Mouse (Mus musculus) ES-Bruce4 (cell line): ENCODE data around the gene Fads2. TPM values are rescaled to one million over a fixed set of nuclear protein-coding genes. Genes with fewer than 3 reads are reported as not detected.

Experiments
- H3K27ac ChIP-seq: 2 replicates; pipeline ENCODE4 v1.5.1; 2012; ENCODE audit warnings: low read length, inconsistent platforms; ENCODE audit not compliant: insufficient read depth
- H3K27me3 ChIP-seq: 2 replicates; pipeline ENCODE4 v1.6.1; 2012; ENCODE audit warnings: mild to moderate bottlenecking, low read length, inconsistent platforms; ENCODE audit not compliant: control insufficient read depth, poor library complexity, insufficient read depth, severe bottlenecking
- H3K36me3 ChIP-seq: 2 replicates; pipeline ENCODE4 v1.6.1; 2012; ENCODE audit warnings: inconsistent platforms, mild to moderate bottlenecking, low read length, moderate library complexity; ENCODE audit not compliant: control insufficient read depth, poor library complexity, insufficient read depth, severe bottlenecking
- H3K4me1 ChIP-seq: one replicate; pipeline ENCODE4 v1.8.1; 2011; ENCODE audit warnings: low read length; ENCODE audit not compliant: control insufficient read depth, insufficient read depth
- H3K4me3 ChIP-seq: 2 replicates; pipeline ENCODE4 v1.5.1; 2011; ENCODE audit warnings: low read depth, mild to moderate bottlenecking, low read length
- H3K9ac ChIP-seq: 2 replicates; pipeline ENCODE4 v1.6.1; 2012; ENCODE audit warnings: low read depth, mild to moderate bottlenecking, inconsistent platforms; ENCODE audit not compliant: poor library complexity, severe bottlenecking
- H3K9me3 ChIP-seq: replicated peaks from 2 replicates; pipeline ENCODE4 v1.6.1; 2012; ENCODE audit warnings: mild to moderate bottlenecking, low read length, inconsistent platforms; ENCODE audit not compliant: control insufficient read depth, poor library complexity, insufficient read depth, severe bottlenecking
- CTCF ChIP-seq: IDR thresholded peaks from one replicate; pipeline ENCODE4 v1.8.1; 2011; ENCODE audit warnings: low read depth, low read length
- EP300 ChIP-seq: IDR thresholded peaks from 2 replicates; pipeline ENCODE4 v1.6.1; 2011; ENCODE audit warnings: low read depth, low read length; ENCODE audit not compliant: insufficient read depth
- POLR2A ChIP-seq: IDR thresholded peaks from one replicate; pipeline ENCODE4 v1.8.1; 2011; ENCODE audit warnings: low read length; ENCODE audit not compliant: insufficient read depth
- polyA plus RNA-seq: library from polyadenylated mRNA; stranded (reverse); fragments of >200 nt; gene quantifications from 2 replicates; pipeline ENCODE4 v1.2.4, GENCODE M21; 2011; ENCODE audit warnings: low read depth; ENCODE audit not compliant: missing spikeins, insufficient read depth, insufficient read length

Fads2 gene
- polyA plus RNA-seq, 1 experiment: 104 TPM

DNA sequence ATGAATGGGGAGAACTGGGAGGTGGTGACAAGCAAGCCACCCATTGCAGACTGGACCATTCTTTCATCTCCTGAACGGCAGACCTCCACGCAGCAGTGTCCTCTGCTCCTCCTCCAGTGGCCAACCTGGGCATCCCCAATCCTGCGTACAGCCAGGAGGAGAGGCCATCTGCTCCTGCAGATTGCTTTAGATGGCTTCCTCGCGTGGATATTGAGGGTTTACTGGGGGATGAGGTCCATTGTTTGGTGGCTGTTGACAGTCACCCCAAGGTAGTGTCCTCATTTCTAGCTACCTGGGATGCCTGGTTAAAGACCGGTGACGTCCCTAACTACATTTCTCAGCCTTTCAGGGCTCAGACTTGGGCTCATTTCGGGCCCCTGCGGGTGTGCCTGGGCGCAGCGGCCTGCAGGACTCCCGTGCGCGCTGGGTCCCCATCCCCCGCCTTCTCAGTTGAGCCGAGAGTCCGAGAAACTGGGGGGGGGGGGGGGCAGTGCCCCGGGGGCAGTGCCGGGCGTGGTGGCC, 60.6 kb downstream of the Fads2 start:
- no peaks in the 10 kb centered on the region for H3K9me3 ChIP-seq
- no peaks in the 10 kb centered on the region for H3K4me1 ChIP-seq
- no peak overlapping the region for H3K4me3 ChIP-seq
- TF ChIP-seq POLR2A (no peak), CTCF (no peak), EP300 (no peak)
- H3K9ac ChIP-seq: peak overlapping the region; percentile 64
- no peak overlapping the region for H3K27ac ChIP-seq
- 0 out of 2 replicates have a peak, but pooled peaks cover 5% of the 10 kb centered on the region for H3K27me3 ChIP-seq
- no peaks in the 10 kb centered on the region for H3K36me3 ChIP-seq

DNA sequence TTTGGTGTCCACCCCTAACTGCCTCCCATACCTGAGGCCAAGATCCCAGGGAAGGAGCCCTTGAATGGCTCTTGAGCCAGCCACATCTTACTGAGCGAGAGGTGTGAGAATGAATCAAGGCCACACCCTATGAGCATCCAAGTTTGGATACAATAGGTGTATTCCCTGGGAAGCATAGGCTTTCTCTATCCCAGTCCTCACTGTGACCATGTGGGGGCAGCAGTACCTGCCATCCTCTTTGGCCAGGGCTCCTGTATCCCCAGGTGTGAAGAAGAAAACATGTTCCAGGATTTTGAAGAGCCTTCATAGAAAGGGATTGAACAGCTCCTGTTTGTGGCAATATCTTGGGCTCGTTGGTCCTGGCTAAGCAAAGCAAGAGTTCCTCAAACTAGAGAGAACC, 61.9 kb downstream of the Fads2 start:
- no peak overlapping the region for H3K9ac ChIP-seq
- H3K27me3 ChIP-seq: 0 out of 2 replicates have a peak, but pooled peaks cover 5% of the 10 kb centered on the region
- no peak overlapping the region for H3K27ac ChIP-seq
- no peak overlapping the region for H3K4me3 ChIP-seq
- TF ChIP-seq POLR2A: no peak
- peak; percentile 53 for TF ChIP-seq CTCF
- H3K36me3 ChIP-seq: no peaks in the 10 kb centered on the region
- no peaks in the 10 kb centered on the region for H3K9me3 ChIP-seq
- H3K4me1 ChIP-seq: no peaks in the 10 kb centered on the region

DNA sequence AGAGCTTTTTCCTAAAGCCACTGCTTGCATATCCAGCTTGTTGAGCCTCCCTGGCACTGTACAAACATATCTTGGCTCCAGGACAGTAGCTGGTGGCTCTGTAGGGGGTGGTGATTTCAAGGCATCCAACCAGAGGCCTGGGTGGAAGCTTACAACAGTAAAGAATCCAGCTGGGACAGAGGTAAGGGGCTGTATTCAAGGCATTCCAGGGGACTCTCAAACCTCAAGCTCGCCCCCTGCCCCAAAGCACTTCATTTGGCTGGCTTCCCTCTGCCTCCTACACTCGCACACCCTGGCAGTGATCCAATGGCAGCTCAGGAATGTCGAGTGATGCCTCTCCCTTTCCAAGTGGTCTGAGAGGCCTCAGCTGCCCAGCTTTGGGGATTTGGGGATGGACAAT, 62.6 kb downstream of the Fads2 start:
- Histone ChIP-seq H3K9ac (no peak overlapping the region), H3K27ac (no peak overlapping the region), H3K27me3 (0 out of 2 replicates have a peak, but pooled peaks cover 5% of the 10 kb centered on the region)

DNA sequence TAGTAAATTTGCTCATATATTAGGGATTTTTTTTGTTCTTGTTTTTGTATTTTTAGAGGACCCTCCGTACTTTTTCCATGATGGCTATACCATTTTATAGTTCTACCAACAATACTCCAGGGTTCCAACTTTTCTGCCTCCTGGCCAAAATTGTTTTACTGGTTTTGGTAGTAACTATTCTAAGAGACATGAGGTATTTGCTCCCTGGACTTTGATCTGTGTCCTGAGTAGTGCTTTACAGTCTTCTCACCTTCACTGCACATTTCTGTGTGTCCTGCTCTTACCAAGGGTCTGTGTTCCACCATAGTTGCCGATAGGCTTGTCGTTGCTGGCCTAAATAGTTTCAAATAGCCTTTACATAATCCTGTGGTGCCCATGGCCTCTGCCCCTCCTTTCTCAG, 63.2 kb downstream of the Fads2 start:
- TF ChIP-seq EP300 (no peak), POLR2A (no peak), CTCF (no peak)
- H3K4me1 ChIP-seq: no peaks in the 10 kb centered on the region
- H3K9me3 ChIP-seq: no peaks in the 10 kb centered on the region
- no peaks in the 10 kb centered on the region for H3K36me3 ChIP-seq
- no peak overlapping the region for H3K27ac ChIP-seq
- H3K9ac ChIP-seq: no peak overlapping the region
- no peak overlapping the region for H3K4me3 ChIP-seq
- H3K27me3 ChIP-seq: 0 out of 2 replicates have a peak, but pooled peaks cover 5% of the 10 kb centered on the region

More for the DNA sequence above, 62.6 kb downstream of the Fads2 start:
- Histone ChIP-seq H3K9me3 (no peaks in the 10 kb centered on the region), H3K4me1 (no peaks in the 10 kb centered on the region), H3K4me3 (no peak overlapping the region), H3K36me3 (no peaks in the 10 kb centered on the region)
- TF ChIP-seq CTCF (no peak), POLR2A (no peak), EP300 (no peak)

DNA sequence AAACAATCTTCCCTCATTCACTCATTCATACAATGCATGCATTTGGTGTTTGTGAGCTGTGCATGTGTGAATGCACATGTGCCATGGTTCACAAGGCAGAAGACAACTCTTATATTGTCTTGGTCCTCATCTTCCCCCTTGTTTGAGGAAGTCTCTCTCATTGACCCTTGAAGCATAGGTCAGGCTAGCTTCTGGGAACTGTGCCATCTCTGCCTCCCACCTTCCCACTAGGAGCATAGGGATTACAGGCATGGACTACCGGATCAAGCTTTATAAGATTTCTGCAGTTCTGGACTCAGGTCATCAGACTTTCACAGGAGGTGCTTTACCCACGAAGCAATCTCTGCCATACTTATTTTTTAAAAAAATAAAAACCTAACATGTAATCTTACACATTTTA, 64.0 kb downstream of the Fads2 start:
- TF ChIP-seq POLR2A: no peak
- TF ChIP-seq CTCF: no peak
- TF ChIP-seq EP300: no peak
- H3K4me3 ChIP-seq: no peak overlapping the region
- H3K4me1 ChIP-seq: no peaks in the 10 kb centered on the region
- H3K36me3 ChIP-seq: no peaks in the 10 kb centered on the region
- H3K27ac ChIP-seq: no peak overlapping the region
- no peaks in the 10 kb centered on the region for H3K9me3 ChIP-seq
- no peak overlapping the region for H3K9ac ChIP-seq
- H3K27me3 ChIP-seq: 0 out of 2 replicates have a peak, but pooled peaks cover 5% of the 10 kb centered on the region

DNA sequence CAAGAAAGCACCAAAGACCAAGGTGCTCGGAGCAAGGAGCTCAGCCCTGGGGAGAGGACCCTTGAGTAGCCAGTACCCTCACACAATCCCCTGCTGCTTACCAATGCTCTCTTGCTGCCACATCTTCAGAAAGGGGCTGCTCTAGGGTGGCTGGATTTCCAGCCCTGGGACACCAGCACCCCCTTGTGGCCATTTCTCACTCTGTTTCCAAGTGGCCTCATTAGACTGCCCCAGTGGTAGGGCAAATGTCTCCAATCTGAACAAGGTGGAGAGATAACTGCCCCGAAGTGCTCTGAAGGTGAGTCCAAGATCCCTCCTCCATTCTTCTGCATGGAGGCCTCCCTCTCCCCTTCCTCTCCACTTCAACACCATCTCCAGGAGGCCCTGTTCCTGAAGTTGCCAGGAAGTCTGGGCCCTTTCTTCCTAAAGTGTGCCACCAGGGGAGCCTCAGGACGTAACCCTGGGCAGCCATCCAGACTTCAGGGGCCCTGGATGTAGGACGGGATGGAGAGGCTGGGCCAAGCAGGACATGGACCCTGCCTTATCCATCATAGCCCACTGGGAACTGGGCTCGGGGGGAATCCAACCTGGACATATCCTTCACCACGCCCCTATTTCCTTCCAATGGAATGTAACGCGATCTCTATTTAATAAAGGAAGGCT, 66.6 kb downstream of the Fads2 start:
- H3K9ac ChIP-seq: no peak overlapping the region
- no peaks in the 10 kb centered on the region for H3K9me3 ChIP-seq
- H3K4me3 ChIP-seq: no peak overlapping the region
- H3K27me3 ChIP-seq: 0 out of 2 replicates have a peak, but pooled peaks cover 2% of the 10 kb centered on the region
- no peaks in the 10 kb centered on the region for H3K36me3 ChIP-seq
- H3K4me1 ChIP-seq: no peaks in the 10 kb centered on the region
- no peak for TF ChIP-seq EP300
- TF ChIP-seq POLR2A: no peak
- peak; percentile 90 for TF ChIP-seq CTCF
- no peak overlapping the region for H3K27ac ChIP-seq
